Mouse (Mus musculus): ENCODE measurements around the gene Galk1.

Gene Galk1

GRCm38 (mm10) chr11:115982472-115982871 lies 30.0 kb downstream of the Galk1 start:
- no peak for DNase-seq (ENCODE audit: low spot score)

GRCm38 (mm10) chr11:115975544-115975943 lies 37.0 kb downstream of the Galk1 start:
- DNase-seq (ENCODE audit: low spot score), result no peak

GRCm38 (mm10) chr11:115975083-115975420 lies 37.5 kb downstream of the Galk1 start:
- DNase-seq (ENCODE audit: low spot score), result no peak

- DNase-seq (ENCODE audit: low spot score), result no peak
Observed at GRCm38 (mm10) chr11:115974309-115975082, 38.0 kb downstream of the Galk1 start, which contains the start of gene Itgb4. Gene Itgb4 (plus strand): TSS chr11:115974709.

GRCm38 (mm10) chr11:115971016-115971415 lies 41.5 kb downstream of the Galk1 start:
- no peak for DNase-seq (ENCODE audit: low spot score)

GRCm38 (mm10) chr11:115970006-115970673 lies 42.4 kb downstream of the Galk1 start:
- DNase-seq (ENCODE audit: low spot score), result no peak

- DNase-seq (ENCODE audit: low spot score), result no peak
Observed at GRCm38 (mm10) chr11:115968731-115969405, 43.7 kb downstream of the Galk1 start.

GRCm38 (mm10) chr11:115964977-115965604 lies 47.4 kb downstream of the Galk1 start:
- no peak for DNase-seq (ENCODE audit: low spot score)

GRCm38 (mm10) chr11:115962651-115963412 lies 49.7 kb downstream of the Galk1 start:
- DNase-seq (ENCODE audit: low spot score), result no peak

GRCm38 (mm10) chr11:115959018-115959417 lies 53.5 kb downstream of the Galk1 start:
- DNase-seq (ENCODE audit: low spot score), result no peak

All from ovary, postnatal 10 days (tissue).